Mouse (Mus musculus): Measurements from ENCODE around the gene Krt87.

- TF ChIP-seq ZC3H11A (IDR thresholded peaks at IDR 0.05; ENCODE audit: borderline replicate concordance, low read depth, low read length): no peak
- no peak for TF ChIP-seq ZNF384 (IDR thresholded peaks at IDR 0.05; ENCODE audit: low read depth, low read length)
Measured at GRCm38 (mm10) chr15:101394908-101395307, 43.7 kb downstream of the Krt87 start.

All from ES-E14 (cell line).